Mouse (Mus musculus) embryonic fibroblast, embryonic 13.5 days (primary cell): Measurements from ENCODE around the gene Gmpr2. TPM values are rescaled to one million over a fixed set of nuclear protein-coding genes. Genes with fewer than 3 reads are reported as not detected.

Source experiments
- H3K27ac ChIP-seq: 2 replicates; pipeline ENCODE4 v1.5.1; 2012; ENCODE audit warnings: low read length, control low read depth, inconsistent platforms; ENCODE audit not compliant: insufficient read depth
- H3K4me1 ChIP-seq: 2 replicates; pipeline ENCODE4 v1.6.1; 2011; ENCODE audit warnings: low read length; ENCODE audit not compliant: control insufficient read depth, insufficient read depth
- H3K4me3 ChIP-seq: 2 replicates; pipeline ENCODE4 v1.5.1; 2011; ENCODE audit warnings: mild to moderate bottlenecking, control low read depth, low read length; ENCODE audit not compliant: insufficient read depth
- CTCF ChIP-seq: IDR thresholded peaks from 2 replicates; pipeline ENCODE4 v1.5.1; 2011; ENCODE audit warnings: mild to moderate bottlenecking, control low read depth, low read length, moderate library complexity, borderline replicate concordance; ENCODE audit not compliant: insufficient read depth
- POLR2A ChIP-seq: IDR thresholded peaks from 2 replicates; pipeline ENCODE4 v1.6.1; 2011; ENCODE audit warnings: low read depth, mild to moderate bottlenecking, control low read depth, low read length, moderate library complexity
- polyA plus RNA-seq: library from polyadenylated mRNA; stranded (reverse); fragments of >200 nt; gene quantifications from 2 replicates; pipeline ENCODE4 v1.2.4, GENCODE M21; 2011; ENCODE audit warnings: low read depth; ENCODE audit not compliant: missing spikeins, insufficient read length

Gene Gmpr2
- polyA plus RNA-seq, 1 experiment: 34.1 TPM

- no peak; the same call in none of the 2 replicates for TF ChIP-seq POLR2A
- TF ChIP-seq CTCF: no peak
- Histone ChIP-seq H3K4me1 (no peaks in the 10 kb centered on the region; the same call in 1 of the 2 replicates), H3K27ac (peak within 1 kb of the TSS; percentile 27; the same call in 1 of the 2 replicates), H3K4me3 (peak within 1 kb of the TSS; percentile 79)
Measured at GRCm38 (mm10) chr14:55681160-55682117, 9.7 kb downstream of the Gmpr2 start, which contains the start of gene Tinf2. Gene Tinf2 (minus strand): TSS chr14:55681820.

- Histone ChIP-seq H3K27ac (no peak overlapping the region), H3K4me1 (no peaks in the 10 kb centered on the region; the same call in 1 of the 2 replicates), H3K4me3 (peak overlapping the region; percentile 22)
- TF ChIP-seq CTCF: no peak
- no peak for TF ChIP-seq POLR2A
Measured at GRCm38 (mm10) chr14:55682118-55682493, 10.4 kb downstream of the Gmpr2 start.

GRCm38 (mm10) chr14:55689433-55689832, 17.7 kb downstream of the Gmpr2 start:
- TF ChIP-seq CTCF (no peak), POLR2A (no peak)
- Histone ChIP-seq H3K4me3 (no peak overlapping the region), H3K27ac (no peak overlapping the region), H3K4me1 (no peaks in the 10 kb centered on the region)

- Histone ChIP-seq H3K27ac (no peak overlapping the region), H3K4me3 (no peak overlapping the region), H3K4me1 (no peaks in the 10 kb centered on the region)
- TF ChIP-seq CTCF (no peak), POLR2A (no peak)
Measured at GRCm38 (mm10) chr14:55697226-55697625, 25.5 kb downstream of the Gmpr2 start.

GRCm38 (mm10) chr14:55701131-55701530, 29.4 kb downstream of the Gmpr2 start:
- no peak for TF ChIP-seq POLR2A
- TF ChIP-seq CTCF: no peak
- Histone ChIP-seq H3K4me1 (no peaks in the 10 kb centered on the region), H3K27ac (no peak overlapping the region), H3K4me3 (no peak overlapping the region)

GRCm38 (mm10) chr14:55702761-55703160, 31.0 kb downstream of the Gmpr2 start:
- Histone ChIP-seq H3K27ac (no peak overlapping the region), H3K4me3 (no peak overlapping the region), H3K4me1 (no peaks in the 10 kb centered on the region)
- TF ChIP-seq POLR2A (no peak), CTCF (no peak)

- Histone ChIP-seq H3K4me1 (no peaks in the 10 kb centered on the region), H3K27ac (no peak overlapping the region), H3K4me3 (no peak overlapping the region)
- no peak for TF ChIP-seq CTCF
- TF ChIP-seq POLR2A: no peak
Measured at GRCm38 (mm10) chr14:55706051-55706600, 34.4 kb downstream of the Gmpr2 start.

- TF ChIP-seq CTCF (no peak), POLR2A (no peak)
- Histone ChIP-seq H3K4me1 (no peaks in the 10 kb centered on the region), H3K27ac (no peak overlapping the region), H3K4me3 (no peak overlapping the region)
Measured at GRCm38 (mm10) chr14:55707397-55707796, 35.7 kb downstream of the Gmpr2 start.

GRCm38 (mm10) chr14:55709509-55709908, 37.8 kb downstream of the Gmpr2 start:
- no peaks in the 10 kb centered on the region for H3K4me1 ChIP-seq
- TF ChIP-seq POLR2A: no peak
- no peak for TF ChIP-seq CTCF

GRCm38 (mm10) chr14:55711786-55712185, 40.0 kb downstream of the Gmpr2 start:
- H3K4me3 ChIP-seq: no peak overlapping the region
- H3K27ac ChIP-seq: no peak overlapping the region
- H3K4me1 ChIP-seq: no peaks in the 10 kb centered on the region
- TF ChIP-seq POLR2A: no peak
- no peak for TF ChIP-seq CTCF

More at GRCm38 (mm10) chr14:55709509-55709908, 37.8 kb downstream of the Gmpr2 start:
- Histone ChIP-seq H3K4me3 (no peak overlapping the region), H3K27ac (no peak overlapping the region)
